Mouse (Mus musculus): ENCODE results near the gene Rtca. TPM values are rescaled to one million over a fixed set of nuclear protein-coding genes. Genes with fewer than 3 reads are reported as not detected.

The Rtca gene
- polyA plus RNA-seq, 1 experiment from 2014 or later, result 67.2 TPM

GRCm38 (mm10) chr3:116461053-116461452, 47.0 kb downstream of the Rtca start:
- Histone ChIP-seq H3K9me3 (ENCODE audit: control insufficient read depth, low read length) (no peaks in the 10 kb centered on the region), H3K4me3 (ENCODE audit: low read depth, low read length) (no peak overlapping the region), H3K27me3 (replicated peaks; ENCODE audit: control insufficient read depth, insufficient read depth, low read length) (no peaks in the 10 kb centered on the region), H3K27ac (ENCODE audit: low read depth, low read length) (no peak overlapping the region), H3K9ac (ENCODE audit: low read depth, low read length) (no peak overlapping the region), H3K4me2 (no peak overlapping the region), H3K36me3 (ENCODE audit: control insufficient read depth, insufficient read depth, low read length) (no peaks in the 10 kb centered on the region), H3K4me1 (replicated peaks; ENCODE audit: control insufficient read depth, insufficient read depth, low read length) (no peaks in the 10 kb centered on the region)
- 63% methylated on average over 4 of the region's 4 CpGs for WGBS
- ATAC-seq (replicated peaks; ENCODE audit: low FRiP score) (no peak), DNase-seq (ENCODE audit: low spot score) (no peak)

GRCm38 (mm10) chr3:116454529-116454928, 53.5 kb downstream of the Rtca start:
- ATAC-seq (replicated peaks; ENCODE audit: low FRiP score) (peak; percentile 67), DNase-seq (ENCODE audit: low spot score) (no peak)
- 15% methylated on average over 1 of the region's 1 CpGs for WGBS
- no peaks in the 10 kb centered on the region for H3K27me3 ChIP-seq (replicated peaks; ENCODE audit: control insufficient read depth, insufficient read depth, low read length)
- no peak overlapping the region for H3K4me3 ChIP-seq (ENCODE audit: low read depth, low read length)
- H3K9me3 ChIP-seq (ENCODE audit: control insufficient read depth, low read length), result no peaks in the 10 kb centered on the region
- no peaks in the 10 kb centered on the region for H3K36me3 ChIP-seq (ENCODE audit: control insufficient read depth, insufficient read depth, low read length)
- no peak overlapping the region for H3K9ac ChIP-seq (ENCODE audit: low read depth, low read length)
- H3K4me1 ChIP-seq (replicated peaks; ENCODE audit: control insufficient read depth, insufficient read depth, low read length), result no peaks in the 10 kb centered on the region; the same call in 1 of the 2 replicates
- no peak overlapping the region for H3K27ac ChIP-seq (ENCODE audit: low read depth, low read length)
- no peak overlapping the region for H3K4me2 ChIP-seq

- Histone ChIP-seq H3K36me3 (ENCODE audit: control insufficient read depth, insufficient read depth, low read length) (no peaks in the 10 kb centered on the region), H3K4me2 (no peak overlapping the region), H3K9ac (ENCODE audit: low read depth, low read length) (no peak overlapping the region), H3K4me3 (ENCODE audit: low read depth, low read length) (no peak overlapping the region), H3K27me3 (replicated peaks; ENCODE audit: control insufficient read depth, insufficient read depth, low read length) (no peaks in the 10 kb centered on the region), H3K4me1 (replicated peaks; ENCODE audit: control insufficient read depth, insufficient read depth, low read length) (no peaks in the 10 kb centered on the region; the same call in 1 of the 2 replicates), H3K9me3 (ENCODE audit: control insufficient read depth, low read length) (no peaks in the 10 kb centered on the region), H3K27ac (ENCODE audit: low read depth, low read length) (no peak overlapping the region)
- ATAC-seq (replicated peaks; ENCODE audit: low FRiP score) (no peak), DNase-seq (ENCODE audit: low spot score) (no peak)
- 60% methylated on average over 3 of the region's 3 CpGs for WGBS
Measured at GRCm38 (mm10) chr3:116450741-116451140, 57.3 kb downstream of the Rtca start.

- ATAC-seq (replicated peaks; ENCODE audit: low FRiP score) (no peak), DNase-seq (ENCODE audit: low spot score) (no peak)
- no peaks in the 10 kb centered on the region for H3K4me1 ChIP-seq (replicated peaks; ENCODE audit: control insufficient read depth, insufficient read depth, low read length)
- no peaks in the 10 kb centered on the region for H3K9me3 ChIP-seq (ENCODE audit: control insufficient read depth, low read length)
- no peak overlapping the region for H3K27ac ChIP-seq (ENCODE audit: low read depth, low read length)
- no peak overlapping the region for H3K4me2 ChIP-seq
- H3K27me3 ChIP-seq (replicated peaks; ENCODE audit: control insufficient read depth, insufficient read depth, low read length), result no peaks in the 10 kb centered on the region
- no peak overlapping the region for H3K4me3 ChIP-seq (ENCODE audit: low read depth, low read length)
- WGBS, result 85% methylated on average over 9 of the region's 9 CpGs
- H3K36me3 ChIP-seq (ENCODE audit: control insufficient read depth, insufficient read depth, low read length), result no peaks in the 10 kb centered on the region
- no peak overlapping the region for H3K9ac ChIP-seq (ENCODE audit: low read depth, low read length)
Measured at GRCm38 (mm10) chr3:116444327-116444726, 63.7 kb downstream of the Rtca start.

GRCm38 (mm10) chr3:116442788-116443187, 65.2 kb downstream of the Rtca start:
- no peaks in the 10 kb centered on the region for H3K4me1 ChIP-seq (replicated peaks; ENCODE audit: control insufficient read depth, insufficient read depth, low read length)

GRCm38 (mm10) chr3:116441518-116442205, 66.3 kb downstream of the Rtca start:
- DNase-seq (ENCODE audit: low spot score), result no peak
- WGBS, result 88% methylated on average over 15 of the region's 15 CpGs

More at GRCm38 (mm10) chr3:116442788-116443187, 65.2 kb downstream of the Rtca start:
- no peak overlapping the region for H3K9ac ChIP-seq (ENCODE audit: low read depth, low read length)
- ATAC-seq (replicated peaks; ENCODE audit: low FRiP score) (no peak), DNase-seq (ENCODE audit: low spot score) (no peak)
- no peaks in the 10 kb centered on the region for H3K27me3 ChIP-seq (replicated peaks; ENCODE audit: control insufficient read depth, insufficient read depth, low read length)
- H3K27ac ChIP-seq (ENCODE audit: low read depth, low read length), result no peak overlapping the region
- H3K4me2 ChIP-seq, result no peak overlapping the region
- no peaks in the 10 kb centered on the region for H3K9me3 ChIP-seq (ENCODE audit: control insufficient read depth, low read length)
- no peak overlapping the region for H3K4me3 ChIP-seq (ENCODE audit: low read depth, low read length)
- no peaks in the 10 kb centered on the region for H3K36me3 ChIP-seq (ENCODE audit: control insufficient read depth, insufficient read depth, low read length)
- 65% methylated on average over 1 of the region's 1 CpGs for WGBS

GRCm38 (mm10) chr3:116440066-116440997, 67.7 kb downstream of the Rtca start:
- WGBS, result 53% methylated on average over 8 of the region's 8 CpGs

More at GRCm38 (mm10) chr3:116441518-116442205, 66.3 kb downstream of the Rtca start:
- Histone ChIP-seq H3K9me3 (ENCODE audit: control insufficient read depth, low read length) (no peaks in the 10 kb centered on the region), H3K36me3 (ENCODE audit: control insufficient read depth, insufficient read depth, low read length) (no peaks in the 10 kb centered on the region), H3K4me2 (no peak overlapping the region), H3K9ac (ENCODE audit: low read depth, low read length) (no peak overlapping the region), H3K4me3 (ENCODE audit: low read depth, low read length) (no peak overlapping the region), H3K4me1 (replicated peaks; ENCODE audit: control insufficient read depth, insufficient read depth, low read length) (no peaks in the 10 kb centered on the region), H3K27ac (ENCODE audit: low read depth, low read length) (no peak overlapping the region), H3K27me3 (replicated peaks; ENCODE audit: control insufficient read depth, insufficient read depth, low read length) (no peaks in the 10 kb centered on the region)
- ATAC-seq (replicated peaks; ENCODE audit: low FRiP score), result no peak

More at GRCm38 (mm10) chr3:116440066-116440997, 67.7 kb downstream of the Rtca start:
- H3K4me1 ChIP-seq (replicated peaks; ENCODE audit: control insufficient read depth, insufficient read depth, low read length), result no peaks in the 10 kb centered on the region
- no peak overlapping the region for H3K4me3 ChIP-seq (ENCODE audit: low read depth, low read length)
- ATAC-seq (replicated peaks; ENCODE audit: low FRiP score), result no peak
- H3K4me2 ChIP-seq, result no peak overlapping the region
- no peaks in the 10 kb centered on the region for H3K36me3 ChIP-seq (ENCODE audit: control insufficient read depth, insufficient read depth, low read length)
- no peaks in the 10 kb centered on the region for H3K27me3 ChIP-seq (replicated peaks; ENCODE audit: control insufficient read depth, insufficient read depth, low read length)
- no peak overlapping the region for H3K27ac ChIP-seq (ENCODE audit: low read depth, low read length)
- DNase-seq (ENCODE audit: low spot score), result no peak
- no peak overlapping the region for H3K9ac ChIP-seq (ENCODE audit: low read depth, low read length)
- H3K9me3 ChIP-seq (ENCODE audit: control insufficient read depth, low read length), result no peaks in the 10 kb centered on the region

All from liver, embryonic 11.5 days (tissue).